Mouse (Mus musculus) heart, adult 2 months (tissue): ENCODE data around the gene Msh5.

ENCODE experiments used
- CTCF ChIP-seq: fragments of 200-600 bp; IDR thresholded peaks from 2 replicates; pipeline ENCODE4 v1.8.1; 2022; ENCODE audit warnings: antibody characterized with exemption, mild to moderate bottlenecking, moderate library complexity
- EP300 ChIP-seq: fragments of 200-500 bp; IDR thresholded peaks from 2 replicates; pipeline ENCODE4 v1.6.1; 2011; ENCODE audit warnings: low read depth, low read length, control low read depth; ENCODE audit not compliant: insufficient read depth
- POLR2A ChIP-seq: fragments of 200-500 bp; IDR thresholded peaks from 2 replicates; pipeline ENCODE4 v1.6.1; 2011; ENCODE audit warnings: mild to moderate bottlenecking, low read depth, low read length, control low read depth; ENCODE audit not compliant: insufficient read depth

- no peak for TF ChIP-seq POLR2A
- TF ChIP-seq CTCF: no peak
- no peak for TF ChIP-seq EP300
These were observed 34.1 kb downstream of the Msh5 start for GRCm38 (mm10) chr17:35012430-35012829.
